Mouse (Mus musculus): Measurements from ENCODE around the gene Alpl.

GRCm38 (mm10) chr4:137747590-137747989 lies 48.6 kb downstream of the Alpl start:
- TF ChIP-seq CTCF (IDR thresholded peaks at IDR 0.05; ENCODE audit: low read depth) (no peak), EP300 (optimal IDR thresholded peaks at IDR 0.05) (no peak)
